Mouse (Mus musculus) regulatory T cell (primary cell): ENCODE measurements around the gene Tmem234.

Experiments used
- in situ Hi-C: fragments of 300-600 bp; cut with MboI, MseI; formaldehyde crosslinking; loops from one replicate; pipeline ENCODE4 v1.15.1; 2025; ENCODE audit warnings: high pct_unique_total_duplicates

Gene Tmem234

DNA sequence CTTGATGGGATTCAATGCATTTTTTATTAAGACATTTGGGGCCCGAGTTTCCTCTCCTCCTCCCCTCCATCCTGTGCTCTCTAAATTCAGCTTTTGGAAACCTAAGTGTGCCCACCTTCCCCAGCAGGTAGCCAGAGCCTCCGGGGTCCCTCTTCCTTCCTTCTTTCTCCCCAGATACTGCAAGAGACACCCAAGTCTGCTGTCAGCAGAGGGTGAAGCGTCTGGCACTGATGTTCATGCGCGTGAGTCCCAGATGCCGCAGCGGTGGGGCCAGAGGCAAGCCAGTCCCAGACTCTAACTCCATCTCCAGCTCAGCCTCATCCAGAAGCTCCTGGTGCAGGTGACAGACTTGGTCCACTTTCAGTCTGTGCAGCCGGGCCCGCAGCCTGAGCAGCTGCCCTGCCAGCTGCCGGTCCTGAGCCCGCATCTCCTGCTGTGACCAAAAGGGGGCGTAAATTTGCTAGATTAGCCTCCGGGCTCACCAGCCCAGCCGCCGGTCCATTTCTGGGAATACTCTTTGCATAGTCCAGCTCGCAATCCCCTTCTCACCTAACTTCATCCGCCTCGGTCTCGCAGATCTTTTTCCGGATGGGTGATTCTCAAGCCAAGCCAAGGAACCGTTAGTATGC, 23.5 kb upstream of the Tmem234 start:
- in situ Hi-C loops: no loop called here

DNA sequence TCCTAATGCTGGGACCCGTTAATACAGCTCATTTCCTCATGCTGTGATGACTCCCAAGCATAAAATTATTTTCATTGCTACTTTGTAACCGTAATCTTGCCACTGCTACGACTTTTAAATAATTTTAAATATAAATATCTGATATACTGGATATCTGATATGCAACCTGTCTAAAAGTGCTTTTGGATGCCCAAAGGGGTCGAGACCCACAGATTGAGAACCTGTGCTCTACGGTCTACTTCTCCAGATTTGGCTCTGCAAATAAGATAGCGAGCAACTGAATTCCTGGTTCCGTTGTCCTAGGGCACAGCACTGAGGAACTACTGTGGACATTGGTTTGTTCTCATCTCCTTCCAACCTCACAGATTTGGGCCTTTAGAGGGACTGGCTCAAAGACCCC, 22.8 kb upstream of the Tmem234 start:
- in situ Hi-C loops: no loop called here

DNA sequence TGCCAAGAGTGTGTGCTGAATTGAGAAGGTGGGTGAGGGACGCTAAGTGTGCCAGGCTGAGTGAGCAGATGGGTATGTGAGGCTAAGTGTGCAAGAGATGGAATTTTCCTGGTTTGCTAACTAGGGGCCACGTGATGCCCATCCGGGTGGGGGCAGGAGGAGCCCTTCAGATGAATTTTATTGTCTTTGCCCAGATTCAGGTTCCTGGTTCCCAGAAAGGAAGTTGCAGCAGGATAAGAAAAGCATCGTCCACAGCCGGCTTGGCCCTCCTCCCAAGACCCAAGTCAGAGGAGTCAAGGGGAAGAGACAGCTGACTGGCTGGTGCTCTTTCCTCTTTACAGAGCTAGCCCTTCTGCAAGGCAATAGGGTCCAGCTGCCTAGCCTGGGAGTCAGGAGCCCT, 22.0 kb upstream of the Tmem234 start, which contains the start of gene Fam167b:
Fam167b (minus strand) TSS at position 84 of the 400 bp plus-strand sequence.
- in situ Hi-C loops: no loop called here

DNA sequence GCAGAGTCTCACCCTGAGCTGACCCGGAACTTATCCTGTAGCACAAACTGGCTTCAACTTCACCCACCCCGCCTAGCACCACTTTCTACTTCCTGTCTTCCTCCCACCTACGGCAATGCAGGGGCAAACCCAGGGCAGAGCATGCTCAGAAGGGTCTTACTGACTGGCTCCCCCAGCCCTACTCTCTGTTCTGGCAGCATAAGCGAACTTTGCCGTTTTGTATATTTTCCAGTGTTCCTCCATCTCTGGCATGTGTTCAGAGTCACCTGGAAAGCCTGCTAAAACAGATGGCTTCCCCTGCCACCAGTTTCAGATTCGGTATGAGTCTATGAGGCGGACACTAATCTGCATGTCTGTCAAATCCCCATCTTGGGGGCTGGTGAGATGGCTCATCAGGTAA, 20.1 kb upstream of the Tmem234 start:
- in situ Hi-C loops: no loop called here

DNA sequence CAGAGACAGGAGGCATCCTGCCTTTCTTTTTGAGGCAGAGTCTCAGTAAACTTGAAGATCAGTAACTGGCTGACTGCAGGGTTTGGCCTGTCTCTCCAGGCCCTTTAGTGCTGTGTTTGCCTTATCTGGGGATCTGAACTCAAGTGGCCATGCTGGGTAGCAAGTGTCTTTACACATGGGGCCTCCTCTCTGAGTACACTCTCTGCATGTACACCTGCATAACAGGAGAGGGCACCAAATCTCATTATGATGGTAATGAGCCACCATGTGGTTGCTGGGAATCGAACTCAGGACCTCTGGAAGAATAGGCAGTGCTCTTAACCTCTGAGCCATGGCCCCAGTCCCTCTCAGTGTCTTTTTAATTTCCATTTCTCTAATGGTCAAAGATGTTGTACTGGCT, 18.2 kb upstream of the Tmem234 start:
- in situ Hi-C loops: no loop called here

DNA sequence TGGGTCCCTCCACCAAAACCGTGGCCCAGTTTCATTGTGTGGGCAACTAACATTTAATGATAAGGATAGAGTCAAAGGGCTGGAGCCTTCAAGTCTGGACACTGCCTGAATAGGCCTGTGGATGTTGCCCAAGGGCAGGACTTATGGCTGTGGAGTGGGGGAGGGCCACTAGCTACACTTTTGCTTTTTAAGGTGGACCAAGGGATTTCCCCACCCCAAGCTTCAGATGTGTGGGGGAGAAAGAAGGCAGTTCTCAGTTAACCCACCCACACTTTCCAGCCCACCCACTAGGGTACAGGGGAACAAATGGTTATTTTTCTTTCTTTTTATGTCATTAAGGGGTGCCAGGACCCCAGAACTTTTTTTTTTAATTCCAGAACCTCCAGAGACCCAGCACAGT, 16.1 kb upstream of the Tmem234 start:
- in situ Hi-C loops: no loop called here

DNA sequence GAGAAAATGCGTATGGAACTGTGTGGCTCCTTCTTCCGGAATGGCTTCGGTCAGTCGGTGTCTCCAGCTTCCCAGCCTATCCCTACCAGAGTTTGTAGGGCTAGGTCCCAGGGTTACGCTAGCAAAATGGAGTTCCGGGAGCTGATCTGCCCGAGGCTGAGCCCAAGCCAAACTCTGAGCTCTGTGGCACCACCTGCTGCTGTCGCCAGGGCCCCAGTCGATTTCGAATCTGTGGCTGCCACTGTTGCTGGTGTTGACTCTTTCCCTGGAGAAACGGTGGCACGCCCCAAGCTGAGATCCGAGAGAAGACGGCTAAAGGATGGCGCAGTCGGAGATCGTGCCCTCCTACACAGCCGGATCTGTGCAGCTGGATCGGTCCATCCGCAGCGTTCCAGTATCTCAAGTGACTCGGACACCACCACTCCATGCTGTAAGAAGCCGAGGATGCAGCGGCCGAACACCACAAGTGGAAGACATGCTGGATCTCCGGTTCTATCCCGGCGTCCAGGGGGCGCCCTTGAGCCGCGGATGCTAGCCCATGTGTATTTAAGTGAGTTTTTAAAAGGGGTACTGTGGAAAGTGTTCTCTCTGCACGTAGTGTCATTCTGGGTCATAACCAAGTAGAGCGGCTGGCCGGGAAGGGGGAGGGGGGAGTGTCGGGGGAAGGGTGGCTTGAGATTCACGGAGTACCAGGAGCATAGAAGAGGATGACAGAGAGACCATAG, 15.4 kb upstream of the Tmem234 start:
- in situ Hi-C loops: no loop called here

DNA sequence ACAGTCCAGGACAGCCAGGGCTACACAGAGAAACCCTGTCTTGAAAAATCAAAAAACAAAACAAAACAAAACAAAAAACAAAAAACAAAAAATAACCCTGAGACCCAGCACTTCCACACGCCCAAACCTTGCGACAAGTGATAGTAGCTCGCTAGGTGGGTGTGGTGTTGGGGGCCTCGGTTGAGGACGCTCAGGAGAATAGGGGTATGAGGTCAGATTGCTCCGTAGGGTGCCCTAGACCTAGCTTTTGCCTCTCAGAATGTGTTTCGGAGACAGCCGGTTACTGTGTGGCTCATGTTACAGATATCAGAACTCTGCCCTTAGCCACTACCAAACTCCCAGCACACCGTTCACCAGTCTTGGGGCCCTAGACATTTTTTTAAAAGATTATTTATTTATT, 14.7 kb upstream of the Tmem234 start:
- in situ Hi-C loops: no loop called here

DNA sequence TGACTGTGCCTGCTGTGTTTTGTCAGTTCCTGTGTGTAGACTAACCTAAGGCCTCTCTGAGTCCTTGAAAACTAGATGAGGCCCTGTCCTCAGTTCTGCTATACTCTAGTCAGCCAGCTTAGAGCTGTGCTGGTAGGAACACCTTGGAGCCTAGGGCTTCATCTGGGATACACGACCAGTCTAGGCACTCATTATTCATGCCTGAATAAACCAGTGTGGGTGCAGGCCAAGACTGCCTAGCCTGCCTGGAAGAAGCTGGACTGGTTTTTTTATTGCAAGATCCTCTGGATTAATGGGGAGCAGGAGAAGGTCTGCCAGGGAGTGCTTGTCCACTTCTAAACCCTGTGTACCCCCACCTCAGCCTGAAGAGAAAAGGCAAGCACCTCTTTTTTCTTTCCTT, 13.5 kb upstream of the Tmem234 start:
- in situ Hi-C loops: no loop called here

DNA sequence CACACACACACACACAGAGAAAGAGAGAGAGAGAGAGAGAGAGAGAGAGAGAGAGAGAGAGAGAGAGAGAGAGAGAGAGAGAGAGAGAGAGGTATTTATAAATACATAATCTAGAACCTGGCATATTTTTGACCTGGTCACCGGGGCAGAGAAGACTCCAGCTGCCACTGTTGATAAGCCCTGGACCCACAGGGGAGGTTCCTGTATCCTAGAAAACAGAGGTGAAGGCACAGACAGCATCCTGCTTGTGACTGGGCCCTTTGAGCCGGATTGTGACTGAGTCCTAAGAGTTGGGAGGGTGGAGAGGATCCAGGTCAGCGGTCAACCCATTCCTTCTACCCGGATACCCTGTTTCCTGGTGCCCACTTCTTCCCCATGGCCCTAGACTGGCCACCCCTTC, 11.6 kb upstream of the Tmem234 start:
- in situ Hi-C loops: no loop called here

DNA sequence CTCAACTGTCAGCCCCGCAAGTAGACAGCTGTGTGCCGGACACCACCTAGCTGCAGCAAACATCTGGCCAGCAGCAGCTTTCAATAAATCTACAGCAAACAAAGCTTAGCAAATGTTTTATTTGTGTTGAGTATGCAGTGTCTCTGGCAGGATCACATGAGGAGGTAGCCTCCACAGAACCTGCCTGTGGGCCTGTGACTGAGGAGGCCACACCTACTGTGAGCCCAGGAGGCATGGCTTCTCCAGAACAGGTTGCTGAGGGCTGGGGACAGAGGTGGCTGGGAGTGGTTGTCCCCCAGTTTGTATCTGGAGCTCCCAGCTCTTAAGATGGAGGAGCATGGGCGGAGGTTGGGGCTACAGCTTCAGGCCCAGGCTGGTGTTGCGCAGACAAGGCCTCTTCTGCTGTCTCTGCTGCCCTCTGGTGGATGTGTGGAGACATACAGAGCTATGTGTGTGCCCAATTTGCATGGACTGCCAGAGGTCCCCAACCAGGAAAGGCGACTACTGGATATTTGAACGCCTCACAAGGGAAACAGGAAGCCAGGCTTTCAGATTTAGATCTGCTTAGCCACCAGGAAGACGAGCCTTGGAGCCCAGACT, 8.1 kb downstream of the Tmem234 start:
- in situ Hi-C loops: no loop called here

DNA sequence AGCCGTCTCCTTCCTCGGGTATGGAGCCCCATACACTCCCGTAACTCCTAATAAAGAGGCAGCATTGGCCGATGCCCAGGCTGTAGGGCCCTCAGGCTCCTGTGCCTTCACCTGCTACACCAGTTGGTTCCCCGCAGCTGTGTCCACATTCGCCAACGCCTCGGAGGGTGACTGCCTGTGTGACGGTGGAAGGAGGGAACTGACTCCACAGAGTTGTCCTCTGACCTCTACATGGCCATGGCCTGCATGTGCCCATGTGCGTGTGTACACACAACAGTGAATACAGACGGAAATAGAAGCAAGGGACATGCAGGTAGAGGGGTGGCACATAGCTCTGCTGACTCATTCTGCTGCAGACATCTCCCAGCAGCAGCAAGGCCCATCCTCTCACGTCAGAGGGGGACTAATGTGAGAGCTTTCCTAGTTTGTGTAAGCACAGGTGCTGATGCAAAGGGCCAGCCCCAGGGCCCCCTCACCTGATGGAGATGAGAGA, 8.7 kb downstream of the Tmem234 start:
- in situ Hi-C loops: no loop called here

DNA sequence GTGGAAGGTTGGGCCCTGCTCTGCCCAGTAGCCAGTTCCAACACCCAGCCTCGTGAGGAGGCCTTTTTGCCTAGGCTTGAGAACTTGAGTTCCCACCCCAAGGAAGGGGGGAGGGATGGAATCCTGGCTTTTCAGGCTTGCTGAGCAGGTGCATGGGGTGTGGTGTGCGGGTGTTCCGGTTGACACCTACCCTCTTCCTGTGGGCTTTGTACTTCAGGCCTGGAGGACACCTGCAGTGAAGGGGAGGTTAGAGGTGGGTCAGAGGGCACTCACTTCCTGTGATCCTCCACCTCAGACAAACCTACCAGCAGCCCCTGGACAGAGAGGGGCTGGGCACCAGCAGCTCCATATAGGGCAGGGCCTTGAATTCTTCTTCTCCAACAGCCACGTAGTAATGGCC, 9.6 kb downstream of the Tmem234 start:
- in situ Hi-C loops: loop anchor here (10.0 kb wide), 1 partner anchor 265 kb away; no protein-coding TSS in a partner anchor

DNA sequence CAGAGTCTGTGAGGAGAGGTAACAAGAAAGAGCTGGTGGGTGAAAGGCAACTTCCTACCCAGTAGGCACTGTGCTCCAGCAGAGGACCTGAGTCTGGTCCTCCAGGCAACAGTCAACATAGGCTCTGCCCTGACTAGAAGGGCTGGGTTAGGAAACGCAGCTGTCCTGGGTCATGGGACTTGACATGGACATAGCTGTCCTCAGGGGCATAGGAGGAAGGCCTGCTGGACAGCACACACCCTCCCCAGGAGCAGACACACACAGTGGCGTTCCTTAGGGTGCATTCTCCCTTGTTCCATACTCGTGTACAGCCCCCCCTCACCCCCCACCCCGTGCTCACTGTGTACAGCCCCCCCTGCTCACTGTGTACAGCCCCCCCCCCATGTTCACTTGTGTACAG, 10.0 kb downstream of the Tmem234 start:
- in situ Hi-C loops: loop anchor here (10.0 kb wide), 1 partner anchor 266 kb away; no protein-coding TSS in a partner anchor

DNA sequence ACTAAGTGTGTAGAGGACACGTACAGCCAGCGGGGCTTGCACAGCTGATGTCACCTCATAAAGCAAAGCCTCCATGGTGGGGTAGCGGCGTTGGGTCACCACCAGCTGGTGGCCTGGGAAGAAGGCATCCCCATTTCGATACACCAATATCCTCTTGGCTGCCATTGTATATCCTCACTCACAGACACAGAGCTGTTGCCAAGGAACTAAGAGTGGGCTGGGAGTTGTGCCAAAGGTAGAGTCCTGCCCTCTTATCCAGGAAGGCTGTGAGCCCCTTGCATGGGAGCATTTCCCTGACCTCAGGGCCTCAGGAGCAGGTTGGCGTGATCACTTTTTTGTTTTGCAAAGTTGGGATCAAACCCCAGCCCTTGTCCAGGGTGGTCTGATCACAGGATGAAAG, 13.6 kb downstream of the Tmem234 start, which contains the start of gene Dcdc2b:
Dcdc2b (minus strand) TSS at position 165 of the 400 bp plus-strand sequence.
- in situ Hi-C loops: loop anchor here (10.0 kb wide), 1 partner anchor 269 kb away; no protein-coding TSS in a partner anchor

DNA sequence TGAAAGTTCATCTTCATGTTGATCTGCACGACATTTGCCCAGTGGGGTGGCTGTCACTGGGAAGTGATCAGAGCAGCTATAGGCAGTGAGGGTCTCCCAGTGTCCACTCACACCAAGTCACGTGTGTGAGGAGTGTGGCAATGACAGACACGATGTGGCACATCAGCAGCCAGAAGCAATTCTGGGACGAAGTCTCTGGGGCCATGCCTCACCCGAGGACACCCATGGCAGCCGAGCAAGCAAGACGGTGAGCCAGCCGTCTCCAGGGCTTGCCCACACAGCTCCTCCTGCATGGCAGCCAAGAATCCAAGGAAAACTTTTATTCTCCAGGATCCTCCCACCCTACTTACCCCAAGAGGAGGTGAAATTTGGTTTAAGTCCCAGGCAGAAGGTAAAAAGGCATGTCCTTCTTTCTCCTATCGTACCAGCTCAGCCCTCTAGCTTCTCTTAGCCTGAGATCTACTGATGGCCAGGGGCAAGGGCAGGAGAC, 15.4 kb downstream of the Tmem234 start:
- in situ Hi-C loops: loop anchor here (10.0 kb wide), 1 partner anchor 271 kb away; no protein-coding TSS in a partner anchor

DNA sequence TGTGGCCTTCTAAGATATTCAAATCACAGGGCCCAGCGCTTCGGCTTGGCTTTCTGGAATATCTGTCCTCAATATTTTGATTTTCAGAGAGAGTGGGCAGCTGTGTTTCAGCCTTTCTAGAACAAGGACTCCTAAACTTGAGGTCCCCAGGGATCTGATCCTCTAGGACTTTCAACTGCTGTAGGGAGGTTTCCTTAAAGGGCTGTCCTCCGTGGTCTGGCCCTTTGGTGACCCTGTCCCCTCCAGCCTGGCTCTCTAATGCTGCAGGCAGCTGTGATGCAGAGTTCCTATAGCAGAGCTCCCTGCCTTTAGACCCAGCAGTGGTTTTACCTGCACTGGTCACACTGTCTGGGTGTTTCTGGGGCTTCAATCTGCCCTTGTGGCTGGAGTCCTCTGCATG, 16.2 kb downstream of the Tmem234 start:
- in situ Hi-C loops: loop anchor here (10.0 kb wide), 1 partner anchor 272 kb away; no protein-coding TSS in a partner anchor

DNA sequence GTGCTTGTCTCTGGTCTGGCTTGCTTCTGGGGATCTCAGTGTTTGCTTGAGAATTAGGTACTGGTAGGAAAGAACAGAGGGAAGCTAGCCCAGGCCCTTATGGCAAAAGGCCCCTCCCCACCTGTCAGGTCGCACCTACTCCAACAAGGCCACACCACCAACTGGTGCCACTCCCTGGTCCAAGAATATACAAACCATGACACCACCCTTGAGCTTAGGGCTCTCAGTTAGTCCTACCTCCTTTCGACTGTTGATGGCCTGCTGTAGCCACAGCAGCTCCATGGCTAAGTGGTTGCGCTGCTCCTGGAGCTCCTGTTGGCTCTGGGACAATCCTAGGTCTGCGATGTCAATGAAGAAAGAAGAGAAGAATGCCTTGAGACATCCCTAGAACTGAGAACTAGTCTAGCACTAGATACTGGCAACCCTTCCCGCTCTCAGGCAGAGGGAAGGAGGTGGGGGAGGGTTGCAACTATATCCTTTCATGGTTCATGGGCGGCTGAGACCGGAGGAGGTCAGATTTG, 16.7 kb downstream of the Tmem234 start:
- in situ Hi-C loops: loop anchor here (10.0 kb wide), 1 partner anchor 272 kb away; no protein-coding TSS in a partner anchor

DNA sequence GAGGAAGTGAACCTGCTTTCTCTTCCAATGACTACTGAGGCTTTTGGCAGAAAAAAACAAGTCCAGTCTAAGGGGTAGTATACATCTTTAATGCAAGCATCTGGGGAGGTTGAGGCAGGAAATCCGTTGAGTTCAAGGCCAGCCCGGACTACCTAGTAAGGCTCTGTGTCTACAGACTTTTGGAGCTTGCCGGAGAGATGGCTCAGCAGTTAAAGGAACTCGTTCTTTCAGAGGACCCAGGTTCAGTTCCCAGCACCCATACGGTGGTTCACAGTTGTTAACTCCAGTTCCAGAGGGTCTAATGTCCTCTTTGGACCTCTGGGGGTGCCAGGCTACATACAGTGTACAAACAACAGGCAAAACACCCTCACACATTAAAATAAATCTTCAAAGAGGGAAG, 17.6 kb downstream of the Tmem234 start:
- in situ Hi-C loops: loop anchor here (10.0 kb wide), 1 partner anchor 273 kb away; no protein-coding TSS in a partner anchor

DNA sequence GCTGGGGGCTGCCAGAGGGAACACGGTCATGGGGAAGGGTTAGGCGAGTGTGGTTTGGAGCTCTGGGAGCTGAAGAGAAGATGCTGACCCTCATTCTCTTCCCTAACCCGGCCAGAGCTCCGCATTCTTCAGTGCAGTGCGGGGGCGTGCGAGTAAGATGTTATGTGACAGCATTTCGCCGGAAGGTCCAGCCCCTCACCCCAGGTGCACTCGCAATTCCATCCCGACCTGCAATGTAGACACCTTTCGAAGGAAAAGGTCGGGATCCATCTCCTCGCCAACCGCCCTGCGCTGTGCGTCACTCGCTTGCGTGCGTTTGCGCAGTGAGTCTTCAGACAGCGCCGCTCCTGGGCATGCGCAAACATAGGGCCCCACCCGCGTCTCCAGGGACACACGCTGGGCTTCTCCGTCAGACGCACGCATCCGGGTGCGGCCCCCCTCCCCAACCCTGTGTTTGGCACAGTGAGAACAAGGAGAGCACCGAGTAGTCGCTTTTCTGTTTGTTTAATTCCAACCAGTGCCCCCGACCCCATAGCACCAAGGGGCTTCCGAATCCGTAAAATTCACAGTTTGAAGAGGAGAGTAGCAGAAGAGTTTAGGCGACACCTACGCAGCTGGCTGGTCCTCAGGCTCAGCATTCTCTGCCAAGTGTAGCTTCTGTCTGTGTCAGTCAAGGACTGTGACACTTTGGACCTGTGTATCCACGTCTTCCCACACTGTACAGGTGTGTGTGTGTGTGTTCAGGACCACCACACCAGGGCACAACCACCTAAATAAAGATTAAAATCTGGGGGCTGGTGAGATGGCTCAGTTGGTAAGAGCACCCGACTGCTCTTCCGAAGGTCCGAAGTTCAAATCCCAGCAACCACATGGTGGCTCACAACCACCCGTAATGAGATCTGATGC, 18.6 kb downstream of the Tmem234 start, which contains the start of gene Iqcc:
Iqcc (minus strand) TSS at position 314 of the 906 bp plus-strand sequence.
- in situ Hi-C loops: loop anchor here (10.0 kb wide), 1 partner anchor 274 kb away; no protein-coding TSS in a partner anchor
